Mouse (Mus musculus): ENCODE data around the gene Aire.

Gene Aire

DNA sequence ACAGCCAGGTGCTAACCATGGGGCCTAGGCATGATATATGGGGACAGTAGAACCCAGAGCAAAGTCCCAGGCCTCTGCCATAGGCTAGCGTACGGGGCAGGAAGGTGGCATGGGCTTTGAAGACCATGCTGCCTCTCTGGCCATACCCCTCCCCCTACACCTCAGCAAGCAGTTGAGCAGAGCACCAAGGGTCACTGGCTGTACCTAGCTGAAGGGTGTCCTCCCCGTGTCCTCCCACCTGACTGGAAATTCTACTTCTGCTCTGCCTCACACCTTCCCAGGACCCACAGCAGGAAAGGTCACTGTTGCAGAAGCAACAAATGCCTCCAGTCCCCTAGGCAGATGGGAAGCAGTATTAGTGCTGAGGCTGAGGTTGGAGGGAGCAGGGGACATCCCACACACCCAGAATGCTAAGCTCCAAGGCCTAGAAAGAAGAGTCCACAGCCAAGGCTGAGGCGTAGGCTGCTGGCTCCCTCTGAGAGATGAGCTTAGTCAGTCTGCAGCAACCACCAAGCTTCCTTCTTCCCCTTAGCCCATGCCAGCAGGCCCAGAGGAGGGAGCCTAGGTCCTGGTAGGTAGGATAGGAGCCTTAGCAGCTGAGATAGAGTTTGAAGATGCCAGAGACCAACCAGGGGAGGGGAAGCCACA lies 37.5 kb downstream of the Aire start:
- DNase-seq, result no peak

DNA sequence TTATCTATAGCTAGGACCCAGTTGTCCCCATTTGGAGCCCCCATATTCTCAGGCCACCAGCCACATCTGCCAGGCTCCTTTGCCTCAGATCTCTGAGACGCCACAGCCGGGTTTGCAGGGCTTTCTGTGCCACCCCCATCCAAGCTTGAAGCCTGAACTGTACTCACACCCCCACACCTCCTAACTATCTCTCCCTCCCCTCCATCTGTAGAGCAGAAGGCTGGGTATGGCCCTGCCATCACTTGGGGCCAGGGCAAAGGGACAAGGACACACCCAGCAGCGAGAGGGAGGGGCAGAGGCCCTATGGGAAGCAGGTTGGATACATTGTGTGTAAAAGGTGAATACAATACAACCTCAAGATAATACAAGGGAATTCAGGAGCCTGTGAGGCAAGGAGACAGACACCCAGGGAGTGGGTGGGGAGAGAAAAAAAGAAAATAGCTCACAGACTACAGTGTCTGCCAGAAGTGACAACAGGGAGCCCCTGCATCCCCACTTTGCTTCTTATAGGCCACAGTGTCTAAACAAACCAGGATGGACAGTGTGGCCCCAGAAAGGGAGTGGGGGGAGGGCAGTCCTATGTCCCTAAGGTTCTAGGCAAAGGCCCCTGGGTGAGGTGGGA lies 38.8 kb downstream of the Aire start:
- DNase-seq, result no peak

DNA sequence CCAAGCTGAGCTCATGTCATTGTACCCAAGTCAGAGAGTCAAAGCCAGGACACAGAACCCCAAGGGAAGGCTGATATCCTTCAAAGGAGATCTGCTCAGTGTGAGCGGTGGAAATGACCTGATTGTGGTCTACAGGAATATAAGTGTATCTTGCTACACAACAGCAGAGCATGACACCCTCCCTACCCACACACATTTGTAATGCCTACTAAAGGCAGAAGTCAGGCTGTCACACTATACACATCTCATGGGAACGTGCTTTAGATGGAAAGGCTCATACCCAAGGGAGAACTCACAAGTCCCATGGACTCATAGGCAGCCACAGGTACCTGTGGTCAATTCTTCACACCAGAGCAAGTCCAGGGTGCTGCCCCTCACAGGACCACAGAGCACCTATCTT lies 41.1 kb downstream of the Aire start:
- DNase-seq, result no peak

DNA sequence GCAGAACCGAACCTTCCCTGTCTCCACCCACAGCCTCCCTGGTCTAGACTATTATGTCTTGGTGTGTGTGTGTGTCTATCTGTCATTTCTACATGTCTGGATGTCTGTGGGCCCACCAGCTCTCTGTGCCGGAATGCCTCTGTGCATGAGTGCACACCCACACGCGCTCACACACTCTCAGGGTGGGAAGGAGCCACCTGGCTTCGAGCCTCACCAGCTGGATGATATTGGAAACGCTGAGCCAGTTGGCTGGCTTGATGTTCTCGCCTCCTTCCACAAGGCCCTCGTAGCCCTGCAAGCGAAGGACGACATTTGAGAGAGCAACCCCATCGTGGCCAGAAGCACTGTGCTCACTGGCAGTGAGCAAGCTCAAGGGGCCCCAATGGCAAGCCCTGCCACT lies 41.6 kb downstream of the Aire start:
- DNase-seq, result no peak

DNA sequence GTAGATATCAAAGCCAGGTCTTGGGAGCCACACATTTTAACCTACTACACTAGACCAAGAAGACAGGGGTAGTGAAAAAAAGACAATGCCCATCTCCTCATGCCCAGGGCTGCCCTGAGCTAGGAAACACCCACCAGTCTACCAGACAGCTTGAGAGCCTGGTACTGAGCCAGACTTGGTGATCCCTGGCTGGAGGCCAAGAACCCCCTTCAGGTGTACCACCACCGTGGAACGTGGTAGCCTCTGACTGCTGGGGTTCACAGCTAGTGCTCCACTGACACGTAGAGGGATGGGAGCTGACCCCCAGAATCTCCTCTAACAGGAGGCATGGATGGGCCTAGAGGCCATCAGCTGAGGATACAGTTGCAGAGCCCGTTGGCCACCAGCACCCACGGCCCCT lies 43.2 kb downstream of the Aire start:
- DNase-seq, result no peak

DNA sequence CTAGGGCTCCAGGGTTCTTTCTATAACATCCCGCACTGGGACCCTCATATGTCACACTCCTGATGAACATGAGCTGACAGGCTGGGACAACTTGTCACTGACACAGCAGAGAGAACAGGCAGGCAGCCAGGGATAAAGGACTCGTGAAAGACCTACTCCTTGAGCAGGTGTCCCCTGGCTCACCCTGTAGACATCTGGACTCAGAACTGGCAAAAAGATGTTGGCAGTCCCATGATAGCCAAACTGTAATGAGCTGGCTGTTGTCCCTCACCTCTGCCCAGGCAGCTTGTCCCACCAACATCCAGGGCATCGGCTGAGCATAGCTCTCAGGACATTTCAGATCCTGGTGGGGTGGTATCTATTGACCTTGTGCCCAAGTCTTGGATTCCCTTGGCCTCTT lies 47.8 kb downstream of the Aire start:
- no peak for DNase-seq

DNA sequence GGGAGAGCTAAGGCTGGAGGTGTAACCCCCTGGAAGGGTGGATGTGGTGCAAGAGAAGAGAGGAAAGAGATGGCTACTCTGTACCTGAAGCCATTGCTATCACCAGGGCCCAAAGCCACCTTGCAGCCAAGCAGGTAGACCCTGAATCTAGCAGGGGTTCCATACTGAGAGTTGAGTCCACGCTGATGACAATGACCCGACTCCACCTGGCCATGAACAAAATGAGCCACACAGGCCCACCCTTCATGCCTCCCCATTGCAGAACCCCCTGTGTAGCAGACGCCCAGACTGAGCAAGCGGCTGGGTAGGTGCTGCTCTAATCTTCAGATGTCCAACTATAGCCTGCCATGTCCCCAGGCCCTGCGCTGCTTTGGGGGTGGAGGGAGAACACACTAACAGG lies 57.6 kb downstream of the Aire start:
- no peak for DNase-seq

DNA sequence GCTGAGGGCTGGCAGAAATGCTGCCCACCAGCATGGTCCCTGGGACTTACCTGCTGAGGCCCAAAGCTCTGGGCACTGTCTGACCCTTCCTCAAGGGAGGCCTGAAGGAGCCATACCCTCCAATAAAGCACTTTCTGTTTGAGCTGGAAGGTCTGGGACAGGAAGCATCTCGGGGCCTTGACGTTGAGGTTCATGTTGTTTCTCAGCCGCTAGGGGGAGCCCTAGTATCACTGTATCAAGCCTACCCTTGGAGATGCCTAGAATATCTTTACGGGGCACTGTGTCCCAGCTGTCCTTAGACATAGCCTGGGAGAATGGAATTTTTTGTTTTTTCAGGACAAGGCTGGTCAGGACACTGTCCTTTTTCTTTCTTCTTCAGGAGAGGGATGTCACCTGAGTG lies 58.8 kb downstream of the Aire start:
- DNase-seq, result peak; percentile 72
